Mouse (Mus musculus) liver, adult 2 months (tissue): ENCODE measurements around the gene Galnt11. TPM values are rescaled to one million over a fixed set of nuclear protein-coding genes. Genes with fewer than 3 reads are reported as not detected.

Experiments used
- DNase-seq: peaks from one replicate; pipeline ENCODE4 v3.0.0-alpha.2; 2011; ENCODE audit warnings: low read depth, low spot score; ENCODE audit errors: extremely low read depth
- H3K27ac ChIP-seq: fragments of 200-500 bp; replicated peaks from 2 replicates; pipeline ENCODE4 v1.5.1; 2012; ENCODE audit warnings: low read depth, mild to moderate bottlenecking, control low read depth, inconsistent platforms, low read length; ENCODE audit not compliant: insufficient read depth
- H3K27me3 ChIP-seq: fragments of 200-500 bp; 2 replicates; pipeline ENCODE4 v1.6.1; 2012; ENCODE audit warnings: mild to moderate bottlenecking, moderate library complexity, low read length, inconsistent platforms; ENCODE audit not compliant: control insufficient read depth, insufficient read depth
- H3K36me3 ChIP-seq: fragments of 200-500 bp; 2 replicates; pipeline ENCODE4 v1.6.1; 2012; ENCODE audit warnings: low read length, inconsistent platforms; ENCODE audit not compliant: control insufficient read depth, insufficient read depth
- H3K4me1 ChIP-seq: fragments of 200-500 bp; 2 replicates; pipeline ENCODE4 v1.6.1; 2011; ENCODE audit warnings: low read length; ENCODE audit not compliant: control insufficient read depth, insufficient read depth
- H3K4me3 ChIP-seq: fragments of 200-500 bp; 2 replicates; pipeline ENCODE4 v1.5.1; 2011; ENCODE audit warnings: low read depth, mild to moderate bottlenecking, control low read depth, low read length, moderate library complexity; ENCODE audit not compliant: insufficient read depth
- H3K79me2 ChIP-seq: fragments of 200-500 bp; 2 replicates; pipeline ENCODE4 v1.6.1; 2012; ENCODE audit warnings: inconsistent platforms, mild to moderate bottlenecking, low read length, moderate library complexity; ENCODE audit not compliant: control insufficient read depth, insufficient read depth
- H3K9ac ChIP-seq: fragments of 200-500 bp; 2 replicates; pipeline ENCODE4 v1.6.1; 2012; ENCODE audit warnings: low read depth, mild to moderate bottlenecking, control low read depth, inconsistent platforms, low read length
- CTCF ChIP-seq: fragments of 200-500 bp; IDR thresholded peaks from 2 replicates; pipeline ENCODE4 v1.5.1; 2011; ENCODE audit warnings: low read depth, low read length, control low read depth
- POLR2A ChIP-seq: fragments of 200-500 bp; IDR thresholded peaks from 2 replicates; pipeline ENCODE4 v1.6.1; 2011; ENCODE audit warnings: low read length, control low read depth; ENCODE audit not compliant: insufficient read depth; ENCODE audit errors: extremely low read depth
- WGBS: fragments of 180-500 bp; shearing (Covaris S2); methylation state at CpG from one replicate; pipeline ENCODE4 v1.1.7; 2018; 5-methylcytosine and 5-hydroxymethylcytosine counted together
- polyA plus RNA-seq: library from polyadenylated mRNA; depleted of rRNA; stranded (reverse); fragments of >200 nt; gene quantifications from 2 replicates; pipeline ENCODE4 v1.2.3, GENCODE M21; 2012
- total RNA-seq: library from RNA; depleted of rRNA; stranded (reverse); fragments of >200 nt; gene quantifications from 2 replicates; pipeline ENCODE4 v1.2.3, GENCODE M21; 2014

The Galnt11 gene
- total and polyA plus RNA-seq, 2 experiments: 7.0 to 16.2 TPM

- Histone ChIP-seq H3K36me3 (peaks cover 31% of the 10 kb centered on the region), H3K79me2 (no peaks in the 10 kb centered on the region), H3K4me3 (no peak overlapping the region), H3K27me3 (no peaks in the 10 kb centered on the region), H3K4me1 (no peaks in the 10 kb centered on the region), H3K9ac (no peak overlapping the region), H3K27ac (no peak overlapping the region)
- DNase-seq: no peak
- 91% methylated on average over 6 of the region's 6 CpGs for WGBS
- TF ChIP-seq POLR2A (no peak), CTCF (no peak)
Measured at GRCm38 (mm10) chr5:25261452-25261851, 39.7 kb downstream of the Galnt11 start.

GRCm38 (mm10) chr5:25262266-25262665 lies 40.6 kb downstream of the Galnt11 start:
- 82% methylated on average over 7 of the region's 7 CpGs for WGBS
- no peak overlapping the region for H3K4me3 ChIP-seq
- H3K36me3 ChIP-seq: peaks cover 33% of the 10 kb centered on the region
- no peak overlapping the region for H3K27ac ChIP-seq
- no peaks in the 10 kb centered on the region for H3K27me3 ChIP-seq
- no peaks in the 10 kb centered on the region for H3K79me2 ChIP-seq
- no peak for DNase-seq
- no peaks in the 10 kb centered on the region for H3K4me1 ChIP-seq
- no peak overlapping the region for H3K9ac ChIP-seq
- TF ChIP-seq CTCF (no peak), POLR2A (no peak)

GRCm38 (mm10) chr5:25268258-25268888 lies 46.7 kb downstream of the Galnt11 start:
- H3K36me3 ChIP-seq: peaks cover 35% of the 10 kb centered on the region
- no peaks in the 10 kb centered on the region for H3K27me3 ChIP-seq
- TF ChIP-seq POLR2A (no peak), CTCF (no peak)
- H3K79me2 ChIP-seq: no peaks in the 10 kb centered on the region
- no peak for DNase-seq
- no peak overlapping the region for H3K27ac ChIP-seq
- WGBS: 96% methylated on average over 4 of the region's 4 CpGs
- H3K4me3 ChIP-seq: no peak overlapping the region
- no peaks in the 10 kb centered on the region for H3K4me1 ChIP-seq
- no peak overlapping the region for H3K9ac ChIP-seq

- peaks cover 44% of the 10 kb centered on the region for H3K36me3 ChIP-seq
- H3K79me2 ChIP-seq: no peaks in the 10 kb centered on the region
Measured at GRCm38 (mm10) chr5:25275629-25276028, 53.9 kb downstream of the Galnt11 start.

GRCm38 (mm10) chr5:25276365-25276764 lies 54.7 kb downstream of the Galnt11 start:
- Histone ChIP-seq H3K4me3 (no peak overlapping the region), H3K4me1 (peaks cover 2% of the 10 kb centered on the region; the same call in 1 of the 2 replicates), H3K27ac (no peak overlapping the region), H3K27me3 (no peaks in the 10 kb centered on the region), H3K9ac (no peak overlapping the region), H3K79me2 (no peaks in the 10 kb centered on the region), H3K36me3 (peaks cover 52% of the 10 kb centered on the region)
- DNase-seq: no peak
- WGBS: 94% methylated on average over 6 of the region's 6 CpGs
- TF ChIP-seq CTCF: no peak
- no peak for TF ChIP-seq POLR2A

More at GRCm38 (mm10) chr5:25275629-25276028, 53.9 kb downstream of the Galnt11 start:
- H3K9ac ChIP-seq: no peak overlapping the region
- no peak overlapping the region for H3K4me3 ChIP-seq
- H3K27ac ChIP-seq: no peak overlapping the region
- WGBS: 88% methylated on average over 10 of the region's 10 CpGs
- peaks cover 2% of the 10 kb centered on the region; the same call in 1 of the 2 replicates for H3K4me1 ChIP-seq
- H3K27me3 ChIP-seq: no peaks in the 10 kb centered on the region
- no peak for DNase-seq
- TF ChIP-seq POLR2A (no peak), CTCF (no peak)

- H3K36me3 ChIP-seq: peaks cover 75% of the 10 kb centered on the region
- WGBS: 97% methylated on average over 13 of the region's 13 CpGs
- TF ChIP-seq POLR2A: no peak
- no peak for TF ChIP-seq CTCF
Measured at GRCm38 (mm10) chr5:25283988-25284387, 62.3 kb downstream of the Galnt11 start.

More at GRCm38 (mm10) chr5:25283988-25284387, 62.3 kb downstream of the Galnt11 start:
- Histone ChIP-seq H3K27ac (no peak overlapping the region), H3K79me2 (no peaks in the 10 kb centered on the region), H3K4me3 (no peak overlapping the region), H3K4me1 (no peaks in the 10 kb centered on the region), H3K27me3 (no peaks in the 10 kb centered on the region), H3K9ac (no peak overlapping the region)
- DNase-seq: no peak
